Mouse (Mus musculus) limb, embryonic 12.5 days (tissue): Measurements from ENCODE around the gene Cryga. TPM values are rescaled to one million over a fixed set of nuclear protein-coding genes. Genes with fewer than 3 reads are reported as not detected.

ENCODE experiments used
- polyA plus RNA-seq: library from polyadenylated mRNA; unstranded; fragments of >200 nt; fragmentation: Nextera tagmentation; extraction: Ambion mirVana; gene quantifications from 2 replicates; pipeline ENCODE4 v1.2.1, GENCODE M21; 2016

The Cryga gene
- polyA plus RNA-seq, 1 experiment from 2014 or later, result not detected

Other genes starting within 250 kb of the Cryga start
- gene Plekhm3, start 146.5 kb downstream of the Cryga start, polyA plus RNA-seq, result 11.1 and 13.8 TPM in 2 replicates
- 0.18 TPM in 1 of 2 replicates, not detected in the other for gene Akr1cl, start 70.6 kb downstream of the Cryga start, polyA plus RNA-seq
- not detected in 2 replicates for gene Cryge, start 52.2 kb downstream of the Cryga start, polyA plus RNA-seq
- gene Crygd, start 39.9 kb downstream of the Cryga start, polyA plus RNA-seq, result not detected in 2 replicates
- not detected in 2 replicates for gene Crygc, start 29.7 kb downstream of the Cryga start, polyA plus RNA-seq
- gene Crygb, start 21.1 kb downstream of the Cryga start, polyA plus RNA-seq, result not detected in 2 replicates
- 0.46 TPM in 1 of 2 replicates, not detected in the other for gene Gm28845, start 16.2 kb upstream of the Cryga start, polyA plus RNA-seq
- gene D630023F18Rik, start 19.8 kb upstream of the Cryga start, polyA plus RNA-seq, result 0.14 and 0.24 TPM in 2 replicates
- 139 and 140 TPM in 2 replicates for gene Idh1, start 83.1 kb upstream of the Cryga start, polyA plus RNA-seq
- 15.1 and 15.4 TPM in 2 replicates for gene Pikfyve, start 83.3 kb upstream of the Cryga start, polyA plus RNA-seq
- 0.09 TPM in 1 of 2 replicates, not detected in the other for gene Pth2r, start 178.7 kb upstream of the Cryga start, polyA plus RNA-seq